Mouse (Mus musculus) bone marrow, adult 2 months (tissue): ENCODE measurements around the gene Suco.

ENCODE experiments used
- CTCF ChIP-seq: fragments of 200-500 bp; IDR thresholded peaks from 2 replicates; pipeline ENCODE4 v1.5.1; 2011; ENCODE audit warnings: low read length, control low read depth; ENCODE audit not compliant: control insufficient read depth, insufficient read depth
- POLR2A ChIP-seq: fragments of 200-500 bp; IDR thresholded peaks from 2 replicates; pipeline ENCODE4 v1.6.1; 2011; ENCODE audit warnings: low read depth, mild to moderate bottlenecking, control low read depth, low read length, borderline replicate concordance; ENCODE audit not compliant: control insufficient read depth

DNA sequence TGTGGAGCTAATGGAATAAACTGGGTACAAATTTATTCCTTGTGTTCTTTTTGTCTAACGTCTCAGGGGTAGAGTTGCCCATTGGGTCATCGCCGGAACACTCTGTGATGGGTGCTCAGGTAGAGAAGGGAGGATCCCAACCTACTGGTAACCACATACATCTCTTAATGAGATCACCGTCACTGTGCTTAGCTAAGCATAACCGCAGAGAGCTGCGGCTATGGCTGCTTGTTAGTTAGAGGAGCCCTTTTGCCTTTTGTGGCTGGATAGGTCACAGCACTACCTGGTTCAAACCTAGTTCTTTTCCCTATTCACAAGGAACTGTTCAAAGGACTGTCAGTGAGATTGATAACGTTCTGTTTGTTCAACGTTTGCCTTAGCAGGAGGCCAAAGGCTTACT lies 32.6 kb upstream of the Suco start:
- TF ChIP-seq CTCF (no peak), POLR2A (no peak)
